Mouse (Mus musculus): Measurements from ENCODE around the gene Nup205. TPM values are rescaled to one million over a fixed set of nuclear protein-coding genes. Genes with fewer than 3 reads are reported as not detected.

The Nup205 gene
- polyA plus RNA-seq, 1 experiment from 2014 or later = 55.8 TPM

DNA sequence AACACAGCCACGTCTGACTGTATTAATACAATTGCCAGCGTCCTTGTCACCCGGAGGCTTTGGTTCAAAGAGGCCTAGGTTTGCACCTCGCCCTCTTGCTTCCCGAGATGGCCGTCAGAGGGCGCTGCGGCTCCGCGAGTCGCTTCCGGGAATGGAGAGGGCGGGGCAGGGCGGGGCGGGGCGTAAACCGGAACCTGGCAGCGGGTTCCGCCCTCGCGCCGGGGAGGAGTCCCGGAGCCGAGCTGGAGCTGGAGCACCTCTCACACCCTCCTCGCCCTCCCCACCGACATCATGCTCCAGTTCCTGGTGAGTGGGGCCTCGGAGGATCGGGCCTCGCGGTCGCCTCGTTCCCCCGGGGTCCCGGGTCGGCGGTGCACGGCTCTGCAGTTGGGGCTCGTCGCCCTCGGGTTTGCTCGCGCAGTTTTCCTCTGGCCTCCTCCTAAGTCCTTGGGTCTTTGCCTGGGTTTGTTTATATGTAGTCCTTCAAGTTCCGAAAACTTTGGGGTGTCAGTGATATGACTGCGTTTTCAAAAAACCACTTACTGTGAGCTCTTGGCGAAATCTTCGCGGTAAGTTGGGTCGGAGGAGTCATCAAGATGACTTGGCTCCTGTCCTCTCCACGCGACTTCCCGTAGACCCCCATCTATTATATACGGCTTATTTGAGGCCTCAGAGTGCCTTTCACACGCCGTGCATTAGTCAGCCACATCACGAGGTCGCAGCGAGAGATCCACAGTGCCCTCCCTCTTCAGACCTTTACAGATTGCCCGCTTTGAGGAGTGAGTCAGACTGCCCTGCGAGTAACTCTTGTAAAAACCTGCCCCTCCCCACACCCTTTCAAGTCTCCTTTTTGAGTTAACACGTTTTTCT is 75.5 kb downstream of the Nup205 start:
- ATAC-seq (replicated peaks; ENCODE audit: insufficient number of reproducible peaks, low FRiP score, low TSS enrichment, low read depth) = peak; percentile 89
- under 1% methylated on average over 60 of the region's 60 CpGs for WGBS

DNA sequence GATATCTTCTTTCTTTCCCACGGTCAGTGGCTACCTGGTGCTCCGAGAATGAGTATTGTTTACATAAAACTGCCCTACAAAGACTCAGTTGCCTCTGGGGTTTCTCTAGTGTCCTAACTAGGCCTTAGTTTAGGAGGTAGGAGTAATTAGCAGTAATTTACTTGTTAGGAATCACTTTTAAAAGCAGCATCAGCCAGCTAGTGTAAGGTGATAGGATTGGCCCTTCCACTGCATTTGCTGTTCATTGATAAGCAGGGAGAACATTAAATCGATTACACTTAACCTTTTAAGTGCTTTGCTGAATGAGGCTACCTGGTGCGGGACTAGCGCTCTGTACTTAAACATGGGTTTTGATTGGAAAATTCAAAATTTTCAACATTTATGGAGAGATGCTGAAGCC is 76.3 kb downstream of the Nup205 start:
- H3K4me3 ChIP-seq (ENCODE audit: low read depth, low read length) = peak overlapping the region; percentile 76
- H3K4me2 ChIP-seq (ENCODE audit: low read depth, low read length) = peak overlapping the region; percentile 53
- H3K9me3 ChIP-seq (replicated peaks; ENCODE audit: control insufficient read depth, low read length) = no peaks in the 10 kb centered on the region
- no peak for ATAC-seq (replicated peaks; ENCODE audit: insufficient number of reproducible peaks, low FRiP score, low TSS enrichment, low read depth)
- peaks cover 3% of the 10 kb centered on the region; the same call in 1 of the 2 replicates for H3K4me1 ChIP-seq (ENCODE audit: control insufficient read depth, insufficient read depth, low read length)
- no peaks in the 10 kb centered on the region for H3K27me3 ChIP-seq (ENCODE audit: control insufficient read depth, insufficient read depth, low read length)
- 42% methylated on average over 5 of the region's 5 CpGs for WGBS
- H3K9ac ChIP-seq (replicated peaks; ENCODE audit: low read length) = peak overlapping the region; percentile 35; the same call in 1 of the 2 replicates
- no peak for DNase-seq (ENCODE audit: low spot score)
- no peak overlapping the region for H3K27ac ChIP-seq (replicated peaks; ENCODE audit: low read depth, low read length)
- no peaks in the 10 kb centered on the region for H3K36me3 ChIP-seq (replicated peaks; ENCODE audit: control insufficient read depth, insufficient read depth, low read depth, low read length)

More for the DNA sequence above, 75.5 kb downstream of the Nup205 start:
- Histone ChIP-seq H3K27ac (replicated peaks; ENCODE audit: low read depth, low read length) (peak overlapping the region; percentile 22; the same call in 1 of the 2 replicates), H3K4me2 (ENCODE audit: low read depth, low read length) (peak overlapping the region; percentile 53), H3K36me3 (replicated peaks; ENCODE audit: control insufficient read depth, insufficient read depth, low read depth, low read length) (no peaks in the 10 kb centered on the region), H3K4me3 (ENCODE audit: low read depth, low read length) (peak overlapping the region; percentile 76), H3K27me3 (ENCODE audit: control insufficient read depth, insufficient read depth, low read length) (no peaks in the 10 kb centered on the region), H3K9ac (replicated peaks; ENCODE audit: low read length) (peak overlapping the region; percentile 84), H3K4me1 (ENCODE audit: control insufficient read depth, insufficient read depth, low read length) (peaks cover 3% of the 10 kb centered on the region; the same call in 1 of the 2 replicates), H3K9me3 (replicated peaks; ENCODE audit: control insufficient read depth, low read length) (no peaks in the 10 kb centered on the region)
- DNase-seq (ENCODE audit: low spot score) = peak; percentile 89

DNA sequence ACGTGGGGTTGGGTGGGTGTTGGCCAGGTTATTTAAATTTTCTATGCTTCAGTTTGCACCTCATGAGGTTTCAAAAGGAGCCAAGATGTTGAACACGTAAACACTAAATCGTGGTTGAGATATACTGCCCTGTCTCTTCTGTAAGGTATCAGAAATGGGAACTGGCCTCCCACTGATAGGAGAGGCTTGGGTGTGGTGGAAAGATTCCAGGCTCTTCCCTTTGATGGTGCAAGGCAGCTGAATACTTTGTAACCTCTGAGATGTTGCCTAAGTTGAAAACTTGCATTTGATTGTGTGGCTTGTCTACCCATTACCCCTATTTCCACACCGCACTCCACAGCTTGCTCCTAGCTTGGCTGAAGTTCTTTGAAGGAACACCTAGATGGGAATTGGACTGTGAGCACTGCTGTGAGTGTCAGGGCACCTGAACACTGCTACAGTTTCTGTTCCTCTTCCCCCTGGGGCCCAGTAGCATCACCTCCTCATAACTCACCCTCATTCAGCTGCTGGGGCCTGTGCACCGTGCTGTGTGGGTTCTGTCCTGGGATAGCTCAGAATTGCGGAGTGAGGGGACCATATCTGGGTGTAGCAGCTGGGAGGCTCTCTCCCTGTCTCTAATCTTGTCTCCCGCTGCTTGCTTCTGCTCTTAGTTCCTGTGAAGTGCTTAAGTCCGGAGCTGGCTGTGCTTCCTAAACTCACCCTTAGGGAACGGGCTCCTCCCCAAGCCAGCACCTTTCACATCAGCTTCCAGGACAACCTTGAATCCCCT is 77.1 kb downstream of the Nup205 start:
- Histone ChIP-seq H3K4me1 (ENCODE audit: control insufficient read depth, insufficient read depth, low read length) (peaks cover 3% of the 10 kb centered on the region; the same call in 1 of the 2 replicates), H3K9me3 (replicated peaks; ENCODE audit: control insufficient read depth, low read length) (no peaks in the 10 kb centered on the region), H3K36me3 (replicated peaks; ENCODE audit: control insufficient read depth, insufficient read depth, low read depth, low read length) (no peaks in the 10 kb centered on the region), H3K4me2 (ENCODE audit: low read depth, low read length) (peak overlapping the region; percentile 53), H3K27ac (replicated peaks; ENCODE audit: low read depth, low read length) (0 out of 2 replicates have a peak overlapping the region, but pooled peaks have one; percentile 6), H3K27me3 (ENCODE audit: control insufficient read depth, insufficient read depth, low read length) (no peaks in the 10 kb centered on the region), H3K4me3 (ENCODE audit: low read depth, low read length) (peak overlapping the region; percentile 76), H3K9ac (replicated peaks; ENCODE audit: low read length) (peak overlapping the region; percentile 22)
- WGBS = 49% methylated on average over 9 of the region's 9 CpGs
- ATAC-seq (replicated peaks; ENCODE audit: insufficient number of reproducible peaks, low FRiP score, low TSS enrichment, low read depth) (no peak), DNase-seq (ENCODE audit: low spot score) (no peak)

DNA sequence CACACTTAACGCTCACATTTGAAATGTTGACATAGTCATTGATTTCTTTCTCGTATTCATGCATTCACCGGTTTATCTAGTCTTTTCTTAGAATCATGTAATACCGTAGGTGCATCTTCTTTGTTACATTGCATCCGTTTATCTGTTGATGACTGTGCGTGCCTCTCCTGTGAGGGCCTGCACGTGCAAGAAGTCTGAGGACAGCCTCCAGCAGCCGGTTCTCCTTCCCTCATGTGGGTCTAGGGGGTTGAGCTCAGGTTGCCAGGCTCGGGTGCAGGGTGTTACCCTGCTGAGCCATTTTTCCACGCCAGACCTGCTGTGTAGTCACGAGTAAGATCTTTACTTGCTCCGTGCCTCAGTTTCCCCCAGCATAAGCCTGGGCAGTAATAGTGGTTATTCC is 77.8 kb downstream of the Nup205 start:
- Histone ChIP-seq H3K4me3 (ENCODE audit: low read depth, low read length) (no peak overlapping the region), H3K4me1 (ENCODE audit: control insufficient read depth, insufficient read depth, low read length) (peaks cover 3% of the 10 kb centered on the region; the same call in 1 of the 2 replicates), H3K4me2 (ENCODE audit: low read depth, low read length) (peak overlapping the region; percentile 53), H3K9ac (replicated peaks; ENCODE audit: low read length) (peak overlapping the region; percentile 22), H3K36me3 (replicated peaks; ENCODE audit: control insufficient read depth, insufficient read depth, low read depth, low read length) (no peaks in the 10 kb centered on the region), H3K27ac (replicated peaks; ENCODE audit: low read depth, low read length) (0 out of 2 replicates have a peak overlapping the region, but pooled peaks have one; percentile 6), H3K9me3 (replicated peaks; ENCODE audit: control insufficient read depth, low read length) (no peaks in the 10 kb centered on the region), H3K27me3 (ENCODE audit: control insufficient read depth, insufficient read depth, low read length) (no peaks in the 10 kb centered on the region)
- DNase-seq (ENCODE audit: low spot score) = no peak
- no peak for ATAC-seq (replicated peaks; ENCODE audit: insufficient number of reproducible peaks, low FRiP score, low TSS enrichment, low read depth)
- 76% methylated on average over 12 of the region's 12 CpGs for WGBS

DNA sequence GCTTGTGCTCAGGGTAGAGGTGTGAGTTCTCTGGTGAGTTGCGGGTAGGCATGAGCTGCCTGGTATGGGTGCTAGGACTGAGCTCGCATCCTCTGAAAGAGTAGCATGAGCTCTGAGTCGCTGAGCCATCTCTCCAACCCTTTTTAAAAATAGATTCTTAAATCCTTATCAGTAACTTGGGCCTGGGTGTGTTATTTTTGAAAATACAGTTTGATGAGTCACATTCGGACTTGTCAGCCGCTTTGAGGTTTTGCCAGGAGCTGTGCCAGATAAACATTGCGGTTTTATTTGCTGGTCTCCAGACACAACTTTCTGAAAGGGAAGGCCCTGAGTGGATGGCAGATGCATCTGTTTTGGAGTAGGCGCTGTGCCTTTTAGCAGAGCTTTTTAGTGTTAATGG is 79.5 kb downstream of the Nup205 start:
- DNase-seq (ENCODE audit: low spot score) (no peak), ATAC-seq (replicated peaks; ENCODE audit: insufficient number of reproducible peaks, low FRiP score, low TSS enrichment, low read depth) (no peak)
- Histone ChIP-seq H3K36me3 (replicated peaks; ENCODE audit: control insufficient read depth, insufficient read depth, low read depth, low read length) (no peaks in the 10 kb centered on the region), H3K27me3 (ENCODE audit: control insufficient read depth, insufficient read depth, low read length) (no peaks in the 10 kb centered on the region), H3K9ac (replicated peaks; ENCODE audit: low read length) (no peak overlapping the region), H3K9me3 (replicated peaks; ENCODE audit: control insufficient read depth, low read length) (no peaks in the 10 kb centered on the region), H3K4me2 (ENCODE audit: low read depth, low read length) (no peak overlapping the region), H3K27ac (replicated peaks; ENCODE audit: low read depth, low read length) (no peak overlapping the region), H3K4me3 (ENCODE audit: low read depth, low read length) (no peak overlapping the region), H3K4me1 (ENCODE audit: control insufficient read depth, insufficient read depth, low read length) (peaks cover 3% of the 10 kb centered on the region; the same call in 1 of the 2 replicates)
- WGBS = 94% methylated on average over 7 of the region's 7 CpGs

DNA sequence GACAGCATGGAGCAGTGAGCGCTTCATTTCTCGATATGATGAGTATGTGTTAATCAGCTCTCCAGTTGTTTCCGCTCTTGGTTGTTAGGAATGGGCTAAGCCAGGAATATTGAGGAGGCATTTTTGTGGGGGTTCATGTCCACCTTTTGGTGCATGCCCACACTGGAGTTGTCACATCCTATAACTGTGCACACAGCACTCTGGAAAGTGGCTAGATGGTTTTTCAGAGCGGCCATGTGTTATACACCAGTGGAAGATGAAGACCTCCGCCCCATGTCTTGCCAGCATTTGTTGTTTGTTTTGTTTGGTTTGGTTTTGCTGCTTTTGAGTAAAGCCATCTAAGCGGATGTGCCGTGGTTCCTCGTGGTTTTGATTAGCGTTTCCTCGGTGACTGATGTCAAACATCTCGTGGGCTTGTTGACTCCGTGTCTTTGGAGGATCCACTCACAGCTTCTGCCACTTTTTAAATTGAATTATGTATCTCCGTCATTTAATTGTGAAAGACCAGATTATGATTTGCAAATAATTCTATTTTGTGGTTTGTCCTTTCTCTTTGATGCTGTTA is 80.5 kb downstream of the Nup205 start:
- no peak overlapping the region for H3K27ac ChIP-seq (replicated peaks; ENCODE audit: low read depth, low read length)
- ATAC-seq (replicated peaks; ENCODE audit: insufficient number of reproducible peaks, low FRiP score, low TSS enrichment, low read depth) = no peak
- no peaks in the 10 kb centered on the region for H3K27me3 ChIP-seq (ENCODE audit: control insufficient read depth, insufficient read depth, low read length)
- no peaks in the 10 kb centered on the region for H3K9me3 ChIP-seq (replicated peaks; ENCODE audit: control insufficient read depth, low read length)
- no peaks in the 10 kb centered on the region for H3K36me3 ChIP-seq (replicated peaks; ENCODE audit: control insufficient read depth, insufficient read depth, low read depth, low read length)
- 83% methylated on average over 13 of the region's 13 CpGs for WGBS
- no peak overlapping the region for H3K4me2 ChIP-seq (ENCODE audit: low read depth, low read length)
- H3K4me3 ChIP-seq (ENCODE audit: low read depth, low read length) = no peak overlapping the region
- H3K9ac ChIP-seq (replicated peaks; ENCODE audit: low read length) = no peak overlapping the region
- peaks cover 3% of the 10 kb centered on the region; the same call in 1 of the 2 replicates for H3K4me1 ChIP-seq (ENCODE audit: control insufficient read depth, insufficient read depth, low read length)
- no peak for DNase-seq (ENCODE audit: low spot score)

DNA sequence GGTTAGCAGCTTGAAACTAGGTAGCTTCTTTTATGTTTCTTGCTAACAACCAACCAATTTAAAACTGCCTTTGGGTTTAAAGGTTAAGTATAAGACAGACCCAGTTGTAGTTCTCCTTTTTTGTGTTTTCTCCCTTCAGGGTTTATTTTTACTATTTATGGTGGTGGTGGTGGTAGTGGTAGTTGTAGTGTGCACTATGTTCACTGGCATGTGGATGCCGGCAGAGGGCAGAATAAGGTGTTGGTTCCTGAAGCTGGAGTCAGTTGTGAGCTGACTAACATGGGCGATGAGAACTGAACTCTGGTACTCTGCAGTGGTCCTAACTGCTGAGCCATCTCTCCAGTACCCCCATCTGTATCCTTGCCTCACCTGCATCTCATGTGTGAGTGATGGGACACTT is 81.7 kb downstream of the Nup205 start:
- DNase-seq (ENCODE audit: low spot score) (no peak), ATAC-seq (replicated peaks; ENCODE audit: insufficient number of reproducible peaks, low FRiP score, low TSS enrichment, low read depth) (no peak)
- Histone ChIP-seq H3K36me3 (replicated peaks; ENCODE audit: control insufficient read depth, insufficient read depth, low read depth, low read length) (peaks cover 3% of the 10 kb centered on the region), H3K9me3 (replicated peaks; ENCODE audit: control insufficient read depth, low read length) (no peaks in the 10 kb centered on the region), H3K27me3 (ENCODE audit: control insufficient read depth, insufficient read depth, low read length) (no peaks in the 10 kb centered on the region), H3K9ac (replicated peaks; ENCODE audit: low read length) (no peak overlapping the region), H3K4me1 (ENCODE audit: control insufficient read depth, insufficient read depth, low read length) (peaks cover 3% of the 10 kb centered on the region; the same call in 1 of the 2 replicates), H3K4me2 (ENCODE audit: low read depth, low read length) (no peak overlapping the region), H3K27ac (replicated peaks; ENCODE audit: low read depth, low read length) (no peak overlapping the region), H3K4me3 (ENCODE audit: low read depth, low read length) (no peak overlapping the region)
- 95% methylated on average over 2 of the region's 2 CpGs for WGBS
